Mouse (Mus musculus) forebrain, embryonic 14.5 days (tissue): Measurements from ENCODE around the gene Dcst1. TPM values are rescaled to one million over a fixed set of nuclear protein-coding genes. Genes with fewer than 3 reads are reported as not detected.

Source experiments
- ATAC-seq: fragments of 200-750 bp; cut with Nextera tagmentation; 2 replicates; pipeline ENCODE4 v1.8.0; 2017; ENCODE audit warnings: mild to moderate bottlenecking, moderate library complexity
- DNase-seq: peaks from one replicate; pipeline ENCODE4 v3.0.0-alpha.2; 2015; ENCODE audit warnings: low spot score
- H3K27ac ChIP-seq: fragments of 300-500 bp; sonication (generic); 2 replicates; pipeline ENCODE4 v1.5.1; 2014; ENCODE audit warnings: low read depth, mild to moderate bottlenecking, control low read depth, low read length, moderate library complexity
- H3K27me3 ChIP-seq: fragments of 300-500 bp; sonication (generic); replicated peaks from 2 replicates; pipeline ENCODE4 v1.6.1; 2014; ENCODE audit warnings: low read length, control low read depth, mixed read lengths; ENCODE audit not compliant: control insufficient read depth, insufficient read depth
- H3K36me3 ChIP-seq: fragments of 300-500 bp; sonication (generic); 2 replicates; pipeline ENCODE4 v1.6.1; 2014; ENCODE audit warnings: low read length, control low read depth; ENCODE audit not compliant: control insufficient read depth, insufficient read depth
- H3K4me1 ChIP-seq: fragments of 300-500 bp; sonication (generic); 2 replicates; pipeline ENCODE4 v1.6.1; 2014; ENCODE audit warnings: antibody characterized with exemption, low read length, control low read depth; ENCODE audit not compliant: control insufficient read depth, insufficient read depth
- H3K4me2 ChIP-seq: fragments of 300-500 bp; sonication (generic); 2 replicates; pipeline ENCODE4 v1.6.1; 2014; ENCODE audit warnings: mild to moderate bottlenecking, control low read depth, low read length
- H3K4me3 ChIP-seq: fragments of 300-500 bp; sonication (generic); 2 replicates; pipeline ENCODE4 v1.5.1; 2014; ENCODE audit warnings: low read depth, low read length, control low read depth
- H3K9ac ChIP-seq: fragments of 300-500 bp; sonication (generic); 2 replicates; pipeline ENCODE4 v1.6.1; 2014; ENCODE audit warnings: mild to moderate bottlenecking, low read length, control low read depth, moderate library complexity
- H3K9me3 ChIP-seq: fragments of 300-500 bp; sonication (generic); replicated peaks from 2 replicates; pipeline ENCODE4 v1.6.1; 2016; ENCODE audit warnings: low read length, control low read depth, mixed read lengths; ENCODE audit not compliant: control insufficient read depth
- WGBS: fragments of 180-500 bp; shearing (Covaris S2); extraction: QIAGEN DNeasy Blood & Tissue Kit; methylation state at CpG from one replicate; pipeline ENCODE4 v1.1.7; 2014; 5-methylcytosine and 5-hydroxymethylcytosine counted together
- polyA plus RNA-seq: library from polyadenylated mRNA; unstranded; fragments of >200 nt; fragmentation: Nextera tagmentation; extraction: Ambion mirVana; gene quantifications from 2 replicates; pipeline ENCODE4 v1.2.1, GENCODE M21; 2014

Gene Dcst1
- polyA plus RNA-seq, result 0.78 and 0.83 TPM in 2 replicates

DNA sequence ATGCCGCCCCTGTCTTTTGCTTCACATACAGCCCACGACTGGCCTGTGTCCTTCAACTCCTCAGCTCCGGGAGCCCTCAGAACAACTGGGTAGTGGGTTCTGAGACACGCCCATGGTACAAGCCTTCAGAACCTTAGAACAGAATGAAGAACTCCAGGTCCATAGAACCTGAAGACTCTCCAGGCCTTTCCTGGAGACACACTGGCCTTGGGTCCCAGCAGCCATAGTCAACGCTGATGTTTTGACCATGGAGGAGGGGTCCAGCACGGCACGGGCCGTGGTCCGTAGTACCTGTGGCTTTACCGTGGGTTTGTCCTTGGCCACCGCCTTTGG is at the start of gene Dcst1:
Dcst1 (minus strand) TSS at position 101 of the 333 bp plus-strand sequence.
- H3K9ac ChIP-seq, result no peak within 1 kb of the TSS
- H3K9me3 ChIP-seq, result no peaks in the 10 kb centered on the region
- H3K36me3 ChIP-seq, result no peaks in the 10 kb centered on the region
- no peak within 1 kb of the TSS for H3K4me3 ChIP-seq
- WGBS, result 87% methylated on average over 11 of the region's 11 CpGs
- no peak within 1 kb of the TSS for H3K4me2 ChIP-seq
- H3K27me3 ChIP-seq, result no peaks in the 10 kb centered on the region
- no peak within 1 kb of the TSS for H3K27ac ChIP-seq
- DNase-seq (no peak), ATAC-seq (no peak)
- no peaks in the 10 kb centered on the region for H3K4me1 ChIP-seq

DNA sequence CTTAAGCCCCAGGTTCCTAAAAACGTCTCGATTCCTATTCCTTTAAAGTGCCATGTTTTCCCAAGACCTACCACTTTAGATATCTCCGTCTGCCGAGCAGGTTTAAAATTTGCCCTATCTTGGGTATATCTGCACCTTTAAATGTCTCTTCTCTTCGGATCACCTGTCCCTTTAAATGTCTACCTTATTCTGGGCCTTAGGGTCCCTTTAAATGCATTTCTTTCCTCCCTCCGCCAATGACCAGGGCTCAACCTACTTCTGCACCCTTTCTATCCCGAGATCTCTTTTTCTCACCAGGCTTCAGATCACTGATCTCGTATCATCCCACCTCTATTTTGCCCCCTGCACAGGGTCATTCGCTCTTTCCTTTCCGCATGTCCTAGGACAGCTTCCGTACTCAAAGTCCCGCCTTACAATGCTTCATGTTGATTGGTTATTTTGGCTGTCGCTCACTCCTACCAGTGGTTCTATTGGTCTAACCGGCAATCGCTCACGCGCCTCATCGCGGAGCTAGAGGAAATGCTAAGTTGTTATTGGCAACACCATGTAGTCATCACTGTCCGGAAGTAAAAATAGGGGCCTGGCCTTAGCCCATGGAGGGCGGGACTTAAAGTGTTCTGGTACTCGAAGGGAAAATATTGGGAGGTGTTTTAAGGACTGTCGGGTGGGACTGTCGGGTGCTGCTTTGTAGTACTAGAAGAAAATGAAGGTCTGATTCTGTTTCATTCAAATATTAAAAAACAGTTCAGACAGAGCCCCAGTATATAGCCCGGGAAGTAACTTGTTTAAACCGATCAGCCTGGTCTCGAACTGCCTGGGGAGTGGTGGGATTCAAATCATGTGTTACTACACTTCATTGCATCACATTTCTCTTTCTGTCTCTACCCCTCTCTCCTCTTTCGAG is 46.7 kb upstream of the Dcst1 start, which contains the start of gene Flad1:
Flad1 (minus strand) TSS at position 381 of the 904 bp plus-strand sequence.
- H3K36me3 ChIP-seq, result peaks cover 29% of the 10 kb centered on the region
- DNase-seq (peak; percentile 99), ATAC-seq (peak; percentile 100)
- H3K4me2 ChIP-seq, result peak within 1 kb of the TSS; percentile 62
- no peak within 1 kb of the TSS for H3K27ac ChIP-seq
- WGBS, result 8% methylated on average over 28 of the region's 28 CpGs
- peak within 1 kb of the TSS; percentile 39 for H3K4me3 ChIP-seq
- no peaks in the 10 kb centered on the region for H3K9me3 ChIP-seq
- no peaks in the 10 kb centered on the region for H3K27me3 ChIP-seq
- peaks cover 8% of the 10 kb centered on the region for H3K4me1 ChIP-seq
- peak within 1 kb of the TSS; percentile 54 for H3K9ac ChIP-seq

DNA sequence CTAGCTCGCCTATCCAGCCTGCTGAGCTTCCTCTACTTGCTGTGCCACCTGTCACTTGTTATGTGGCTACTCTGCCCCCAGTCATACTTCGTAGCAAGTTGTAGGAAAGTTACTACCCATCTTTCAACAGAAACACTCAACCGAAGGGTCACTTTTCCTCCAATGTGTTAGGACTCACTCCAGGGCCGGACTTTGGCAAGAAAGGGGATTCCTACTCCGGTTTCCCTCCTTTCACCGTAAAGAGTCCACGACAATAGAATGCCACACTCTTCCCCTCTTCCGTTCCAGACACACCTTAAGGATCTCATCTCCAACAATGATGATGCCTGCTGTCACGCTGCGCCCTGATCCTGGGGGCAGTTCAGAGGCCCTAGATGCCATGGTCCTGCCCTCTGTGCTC is 45.8 kb upstream of the Dcst1 start:
- Histone ChIP-seq H3K36me3 (peaks cover 25% of the 10 kb centered on the region), H3K9ac (peak overlapping the region; percentile 54), H3K4me1 (peaks cover 6% of the 10 kb centered on the region), H3K9me3 (no peaks in the 10 kb centered on the region), H3K27me3 (no peaks in the 10 kb centered on the region), H3K4me3 (peak overlapping the region; percentile 39), H3K27ac (no peak overlapping the region), H3K4me2 (peak overlapping the region; percentile 62)
- DNase-seq, result no peak
- WGBS, result 78% methylated on average over 10 of the region's 10 CpGs
- ATAC-seq, result no peak

DNA sequence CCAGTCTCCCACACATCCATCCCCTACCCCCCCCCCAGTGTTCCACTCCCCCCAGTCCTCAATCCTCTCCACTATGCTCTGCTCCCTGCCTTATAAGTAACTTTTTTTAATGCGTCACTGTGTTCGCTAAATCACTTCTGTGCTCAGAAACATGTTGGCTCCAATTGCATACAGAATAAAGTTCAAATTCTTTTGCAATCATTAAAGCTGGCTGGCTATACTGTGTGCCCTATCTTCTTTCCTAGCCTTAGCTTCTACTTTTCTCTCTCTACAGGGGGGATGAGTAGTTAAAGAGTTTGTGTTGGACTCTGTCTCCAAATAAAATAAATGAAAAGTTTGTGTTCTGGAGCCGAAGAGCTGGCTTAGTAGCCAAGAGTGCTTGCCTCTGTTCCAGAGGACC is 44.6 kb upstream of the Dcst1 start:
- Histone ChIP-seq H3K36me3 (peaks cover 30% of the 10 kb centered on the region), H3K27me3 (no peaks in the 10 kb centered on the region), H3K27ac (no peak overlapping the region), H3K4me2 (no peak overlapping the region), H3K4me3 (no peak overlapping the region), H3K4me1 (peaks cover 6% of the 10 kb centered on the region), H3K9me3 (no peaks in the 10 kb centered on the region), H3K9ac (no peak overlapping the region)
- WGBS, result 95% methylated on average over 3 of the region's 3 CpGs
- DNase-seq (no peak), ATAC-seq (no peak)

DNA sequence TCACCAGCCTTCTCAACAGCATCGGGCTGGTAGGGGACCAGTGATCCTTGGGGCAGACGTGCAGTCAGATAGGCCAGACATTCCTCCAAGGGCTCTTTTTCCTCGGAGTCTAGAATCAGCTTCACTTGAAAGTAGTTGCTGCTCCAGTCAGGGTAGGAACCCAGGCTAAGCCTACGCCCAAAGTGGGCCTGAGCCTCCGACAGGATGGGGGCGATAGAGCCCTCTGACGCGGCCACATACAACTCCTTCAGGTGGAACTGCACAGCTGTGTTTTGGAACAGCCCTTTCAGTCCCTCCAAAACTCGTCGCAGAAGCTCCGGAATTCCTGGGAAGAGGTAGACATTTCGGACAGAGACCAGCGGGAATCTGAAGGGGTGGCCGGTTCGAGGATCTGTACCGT is 43.4 kb upstream of the Dcst1 start:
- Histone ChIP-seq H3K27me3 (no peaks in the 10 kb centered on the region), H3K36me3 (peaks cover 29% of the 10 kb centered on the region), H3K9me3 (no peaks in the 10 kb centered on the region), H3K9ac (no peak overlapping the region), H3K4me2 (no peak overlapping the region), H3K27ac (no peak overlapping the region), H3K4me3 (no peak overlapping the region), H3K4me1 (peaks cover 6% of the 10 kb centered on the region)
- no peak for DNase-seq
- 63% methylated on average over 16 of the region's 16 CpGs for WGBS
- ATAC-seq, result no peak

DNA sequence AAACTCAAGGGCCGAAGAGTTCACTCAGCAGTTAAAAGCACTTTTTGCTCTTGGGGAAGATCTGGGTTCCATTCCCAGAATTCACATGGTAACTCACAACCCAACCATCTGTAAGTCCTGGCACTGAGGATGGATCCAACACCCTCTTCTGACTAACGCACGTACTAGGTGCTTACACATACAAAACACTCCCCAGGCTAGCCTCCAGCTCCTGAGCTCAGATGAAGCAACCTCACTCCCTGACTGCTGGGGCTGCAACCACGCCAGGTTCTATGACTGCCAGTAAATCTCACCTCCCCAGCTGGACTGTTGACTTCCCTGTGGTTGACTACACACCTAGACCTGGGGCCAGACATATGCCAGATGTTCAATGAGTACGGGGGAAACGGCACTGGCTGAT is 41.8 kb upstream of the Dcst1 start:
- H3K4me2 ChIP-seq, result no peak overlapping the region
- H3K4me1 ChIP-seq, result peaks cover 6% of the 10 kb centered on the region
- peaks cover 45% of the 10 kb centered on the region for H3K36me3 ChIP-seq
- H3K27ac ChIP-seq, result no peak overlapping the region
- DNase-seq (no peak), ATAC-seq (no peak)
- no peak overlapping the region for H3K4me3 ChIP-seq
- no peak overlapping the region for H3K9ac ChIP-seq
- H3K27me3 ChIP-seq, result no peaks in the 10 kb centered on the region
- WGBS, result 92% methylated on average over 6 of the region's 6 CpGs
- no peaks in the 10 kb centered on the region for H3K9me3 ChIP-seq

DNA sequence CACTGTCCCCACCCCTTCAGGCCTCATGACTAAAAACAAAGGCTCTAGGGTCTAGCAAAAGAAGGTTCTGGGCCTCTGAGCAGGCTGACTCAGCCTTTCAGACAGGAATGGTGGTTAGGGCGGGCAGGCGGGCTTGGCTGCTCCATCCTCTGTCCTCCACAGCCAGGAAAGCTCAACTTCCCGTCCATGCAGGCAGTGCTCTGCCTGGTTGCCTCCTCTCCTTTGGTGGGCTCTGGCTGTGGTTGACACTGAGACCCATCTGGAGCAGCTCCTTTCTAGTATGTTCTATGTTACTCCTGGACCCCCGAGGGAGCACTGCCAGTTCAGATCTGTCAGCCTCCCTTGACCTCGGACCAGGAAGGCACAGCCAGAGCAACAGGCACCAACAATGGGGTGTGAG is 37.6 kb upstream of the Dcst1 start, which contains the start of gene Lenep:
Lenep (minus strand) TSS at position 101 of the 400 bp plus-strand sequence.
- Histone ChIP-seq H3K9ac (no peak within 1 kb of the TSS), H3K4me2 (no peak within 1 kb of the TSS), H3K4me3 (no peak within 1 kb of the TSS), H3K4me1 (no peaks in the 10 kb centered on the region), H3K36me3 (peaks cover 51% of the 10 kb centered on the region), H3K27ac (no peak within 1 kb of the TSS), H3K9me3 (no peaks in the 10 kb centered on the region), H3K27me3 (no peaks in the 10 kb centered on the region)
- ATAC-seq (no peak), DNase-seq (no peak)
- WGBS, result 69% methylated on average over 5 of the region's 5 CpGs

DNA sequence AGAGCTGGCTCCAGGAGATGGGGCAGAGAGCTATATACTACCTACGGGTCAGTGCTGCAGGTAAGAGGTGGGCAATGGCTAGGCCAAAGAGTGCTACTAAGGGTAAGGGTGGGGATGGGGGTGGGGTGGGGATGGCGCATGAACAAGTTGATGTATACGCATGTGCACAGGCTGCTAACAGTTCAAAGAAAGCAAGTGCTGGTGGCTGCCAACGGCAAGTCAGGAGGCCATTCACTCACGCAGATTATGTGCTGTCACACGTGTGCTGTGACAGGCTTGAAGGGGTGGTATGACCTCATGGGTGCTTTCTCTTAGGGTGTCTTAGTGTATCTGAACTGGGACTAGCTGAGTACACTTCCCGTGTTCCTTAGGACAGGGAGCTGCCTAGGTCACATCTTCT is 36.3 kb upstream of the Dcst1 start:
- peaks cover 47% of the 10 kb centered on the region for H3K36me3 ChIP-seq

DNA sequence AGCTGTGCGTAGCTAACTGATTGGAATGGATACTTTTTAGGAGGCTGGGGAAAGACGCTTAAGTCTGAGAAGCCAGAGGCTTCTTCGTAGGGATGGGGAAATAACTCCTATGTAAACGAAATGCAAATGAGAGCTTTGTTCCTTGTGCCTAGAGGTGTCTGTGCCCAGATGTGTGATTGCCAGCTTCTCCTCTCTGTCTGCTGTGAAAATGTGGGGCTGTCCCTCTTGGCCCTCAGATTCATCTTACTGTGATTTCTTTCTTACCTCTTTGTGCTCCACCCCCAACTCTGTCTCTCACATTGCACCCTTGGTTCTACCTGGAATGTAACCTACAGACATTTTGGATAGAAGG is 31.6 kb upstream of the Dcst1 start:
- Histone ChIP-seq H3K27me3 (peaks cover 18% of the 10 kb centered on the region), H3K27ac (no peak overlapping the region), H3K9me3 (no peaks in the 10 kb centered on the region), H3K36me3 (peaks cover 6% of the 10 kb centered on the region), H3K4me1 (peaks cover 32% of the 10 kb centered on the region), H3K4me3 (no peak overlapping the region; the same call in 1 of the 2 replicates), H3K4me2 (peak overlapping the region; percentile 99), H3K9ac (peak overlapping the region; percentile 61; the same call in 1 of the 2 replicates)
- WGBS, result under 1% methylated on average over 4 of the region's 4 CpGs
- ATAC-seq (no peak), DNase-seq (no peak)

More for the DNA sequence above, 36.3 kb upstream of the Dcst1 start:
- WGBS, result 93% methylated on average over 7 of the region's 7 CpGs
- H3K4me3 ChIP-seq, result no peak overlapping the region
- DNase-seq, result no peak
- no peak overlapping the region for H3K9ac ChIP-seq
- H3K4me2 ChIP-seq, result no peak overlapping the region
- no peaks in the 10 kb centered on the region for H3K9me3 ChIP-seq
- ATAC-seq, result no peak
- H3K27me3 ChIP-seq, result no peaks in the 10 kb centered on the region
- H3K4me1 ChIP-seq, result no peaks in the 10 kb centered on the region
- H3K27ac ChIP-seq, result no peak overlapping the region
